8 mouse cellular contexts compared by ENCODE assay signal in the genomic region with DNA sequence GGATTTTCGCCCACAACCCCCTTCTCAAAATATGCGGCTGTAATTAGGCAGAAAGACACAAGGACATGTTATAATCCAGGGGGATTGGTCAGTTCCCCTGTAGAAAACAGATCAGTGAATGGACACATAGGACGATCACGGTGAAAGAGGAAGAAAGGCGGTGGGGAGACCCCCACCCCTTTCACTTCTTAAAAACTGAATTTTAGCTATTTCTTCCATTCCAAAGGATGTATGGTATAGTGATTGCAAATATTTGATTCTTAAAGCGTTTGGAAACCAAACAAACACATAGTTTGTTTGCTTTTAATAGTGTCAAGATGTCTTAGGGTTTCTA. TPM values are rescaled to one million over a fixed set of nuclear protein-coding genes. Genes with fewer than 3 reads are reported as not detected.
DNase-seq lines count a peak whose midpoint lies in the region; ATAC-seq and TF ChIP-seq lines count a peak whose summit lies in the region.

No protein-coding gene starts in this region.

- no peak for TF ChIP-seq POLR2A in kidney, adult 2 months (IDR thresholded peaks at IDR 0.05; ENCODE audit: low read depth, low read length)

- H3K4me2 ChIP-seq in embryonic facial prominence, embryonic 11.5 days (ENCODE audit: low read depth, low read length): peak overlapping the region; percentile 32
- H3K4me2 ChIP-seq in midbrain, embryonic 14.5 days (ENCODE audit: low read length): peak overlapping the region; percentile 54

- H3K9ac ChIP-seq in embryonic facial prominence, embryonic 11.5 days (replicated peaks; ENCODE audit: low read length): peak overlapping the region; percentile 18
- H3K9ac ChIP-seq in midbrain, embryonic 14.5 days (replicated peaks; ENCODE audit: low read length): no peak overlapping the region; the same call in 1 of the 2 replicates

- ATAC-seq in embryonic facial prominence, embryonic 11.5 days (replicated peaks; ENCODE audit: insufficient number of reproducible peaks, low FRiP score, low TSS enrichment, low read depth): no peak
- peak; percentile 7 for ATAC-seq in inflammation-experienced regulatory T-cells, adult 6 months
- ATAC-seq in midbrain, embryonic 14.5 days (ENCODE audit: low FRiP score, low TSS enrichment): 0 out of 2 replicates have a peak, but pooled peaks have one; percentile 11

- H3K27ac ChIP-seq in kidney, adult 2 months (ENCODE audit: insufficient read depth, low read depth, low read length): no peak overlapping the region
- no peak overlapping the region for H3K27ac ChIP-seq in embryonic facial prominence, embryonic 11.5 days (replicated peaks; ENCODE audit: low read depth, low read length)
- peak overlapping the region; percentile 10; the same call in 1 of the 2 replicates for H3K27ac ChIP-seq in midbrain, embryonic 14.5 days (replicated peaks; ENCODE audit: low read depth, low read length)

- H3K4me3 ChIP-seq in kidney, adult 2 months (ENCODE audit: insufficient read depth, low read depth, low read length): peak overlapping the region; percentile 5
- peak overlapping the region; percentile 30 for H3K4me3 ChIP-seq in embryonic facial prominence, embryonic 11.5 days (ENCODE audit: low read depth, low read length)
- peak overlapping the region; percentile 25 for H3K4me3 ChIP-seq in midbrain, embryonic 14.5 days (replicated peaks; ENCODE audit: low read depth, low read length)

- DNase-seq in kidney, adult 2 months: no peak
- DNase-seq in kidney, postnatal 4 days: no peak
- DNase-seq in embryonic facial prominence, embryonic 11.5 days (ENCODE audit: low spot score): no peak
- no peak for DNase-seq in midbrain, embryonic 14.5 days
- no peak for DNase-seq in adrenal gland, adult 2 months
- DNase-seq in adrenal gland, postnatal 4 days (ENCODE audit: low spot score in 2 of 2): no peak
- DNase-seq in ovary, postnatal 10 days (ENCODE audit: low spot score): no peak

- no peaks in the 10 kb centered on the region; the same call in 1 of the 2 replicates for H3K4me1 ChIP-seq in kidney, adult 2 months (ENCODE audit: control insufficient read depth, insufficient read depth, low read length)
- H3K4me1 ChIP-seq in embryonic facial prominence, embryonic 11.5 days (ENCODE audit: control insufficient read depth, insufficient read depth, low read length): no peaks in the 10 kb centered on the region
- peaks cover 13% of the 10 kb centered on the region for H3K4me1 ChIP-seq in midbrain, embryonic 14.5 days (ENCODE audit: control insufficient read depth, insufficient read depth, low read length)

- WGBS in kidney, adult 2 months: 39% methylated on average over 6 of the region's 6 CpGs
- WGBS in embryonic facial prominence, embryonic 11.5 days: 37% methylated on average over 6 of the region's 6 CpGs
- 34% methylated on average over 6 of the region's 6 CpGs for WGBS in midbrain, embryonic 14.5 days

- no peaks in the 10 kb centered on the region for H3K27me3 ChIP-seq in kidney, adult 2 months (replicated peaks; ENCODE audit: control insufficient read depth, insufficient read depth, low read length)
- no peaks in the 10 kb centered on the region for H3K27me3 ChIP-seq in embryonic facial prominence, embryonic 11.5 days (ENCODE audit: control insufficient read depth, insufficient read depth, low read length)
- no peaks in the 10 kb centered on the region for H3K27me3 ChIP-seq in midbrain, embryonic 14.5 days (ENCODE audit: control insufficient read depth, insufficient read depth, low read length)

- H3K36me3 ChIP-seq in kidney, adult 2 months (ENCODE audit: control insufficient read depth, insufficient read depth, low read length): no peaks in the 10 kb centered on the region
- H3K36me3 ChIP-seq in embryonic facial prominence, embryonic 11.5 days (replicated peaks; ENCODE audit: control insufficient read depth, insufficient read depth, low read depth, low read length): no peaks in the 10 kb centered on the region
- H3K36me3 ChIP-seq in midbrain, embryonic 14.5 days (ENCODE audit: control insufficient read depth, insufficient read depth, low read length): no peaks in the 10 kb centered on the region

- no peaks in the 10 kb centered on the region for H3K9me3 ChIP-seq in embryonic facial prominence, embryonic 11.5 days (replicated peaks; ENCODE audit: control insufficient read depth, low read length)
- H3K9me3 ChIP-seq in midbrain, embryonic 14.5 days (ENCODE audit: control insufficient read depth, low read length): no peaks in the 10 kb centered on the region

- TF ChIP-seq CTCF in kidney, adult 2 months (conservative IDR thresholded peaks at IDR 0.05; ENCODE audit: insufficient read depth, insufficient read length, low read depth, low read length): no peak

RNA-seq across cellular contexts. Expression of a gene that starts 9.9 kb away (rescaled TPM):
- not detected in 2 replicates for polyA plus RNA-seq in kidney, adult 2 months (2012; rRNA removed)
- polyA plus RNA-seq in embryonic facial prominence, embryonic 11.5 days (2014; fragmentation: Nextera tagmentation; extraction: Ambion mirVana): 0.18 and 0.50 TPM in 2 replicates
- polyA plus RNA-seq in inflammation-experienced regulatory T-cells, adult 6 months (2017; shearing (Covaris generic)): under 1 TPM; 0.15 to 0.69 (median 0.56) TPM
- polyA plus RNA-seq in midbrain, embryonic 14.5 days (2014; fragmentation: Nextera tagmentation; extraction: Ambion mirVana): 2.6 and 5.6 TPM in 2 replicates
- under 1 TPM; 0.09 to 0.21 TPM for total RNA-seq in adrenal gland, adult 2 months (2021)
- polyA plus RNA-seq in adrenal gland, adult 2 months (2012; rRNA removed): 0.12 and 0.13 TPM in 2 replicates
- total RNA-seq in adrenal gland, postnatal 4 days (2021): under 1 TPM; 0.62 to 0.87 TPM
